11 mouse cellular contexts compared by ENCODE assay signal in genomic region chr12:33955606-33956295, GRCm38 (mm10). TPM values are rescaled to one million over a fixed set of nuclear protein-coding genes. Genes with fewer than 3 reads are reported as not detected.
DNase-seq lines count a peak whose midpoint lies in the region; ATAC-seq and TF ChIP-seq lines count a peak whose summit lies in the region.
"Had no signal": no experiment of that assay in that cellular context is flagged by ENCODE, and none has a peak within 500 bp of the region (broad histone marks: within the 10 kb centered on the region; RNA-seq: fewer than 3 reads in every experiment).

No protein-coding gene starts in this region.

- no peak overlapping the region for H3K27ac ChIP-seq in forebrain, embryonic 11.5 days (ENCODE audit: low read depth, low read length)
- H3K27ac ChIP-seq in forebrain, postnatal 0 days (ENCODE audit: low read depth, low read length) = no peak overlapping the region
- H3K27ac ChIP-seq in intestine, postnatal 0 days (ENCODE audit: low read depth, low read length) = no peak overlapping the region
- no peak overlapping the region for H3K27ac ChIP-seq in stomach, embryonic 16.5 days (ENCODE audit: low read length)

- H3K27me3 ChIP-seq in forebrain, embryonic 11.5 days (ENCODE audit: control insufficient read depth, insufficient read depth, low read length) = peaks cover 64% of the 10 kb centered on the region
- H3K27me3 ChIP-seq in forebrain, postnatal 0 days (ENCODE audit: insufficient read depth, low read length) = peaks cover 62% of the 10 kb centered on the region
- H3K27me3 ChIP-seq in intestine, postnatal 0 days (replicated peaks; ENCODE audit: control insufficient read depth, insufficient read depth, low read length) = peaks cover 59% of the 10 kb centered on the region
- peaks cover 39% of the 10 kb centered on the region for H3K27me3 ChIP-seq in stomach, embryonic 16.5 days (ENCODE audit: control insufficient read depth, insufficient read depth, low read length)

- 1% methylated on average over 28 of the region's 28 CpGs for WGBS in forebrain, embryonic 11.5 days
- 4% methylated on average over 28 of the region's 28 CpGs for WGBS in forebrain, postnatal 0 days
- WGBS in intestine, postnatal 0 days = 6% methylated on average over 28 of the region's 28 CpGs
- 8% methylated on average over 28 of the region's 28 CpGs for WGBS in stomach, embryonic 16.5 days

- no peak overlapping the region for H3K4me3 ChIP-seq in forebrain, embryonic 11.5 days (ENCODE audit: low read depth, low read length)
- no peak overlapping the region for H3K4me3 ChIP-seq in forebrain, postnatal 0 days (ENCODE audit: low read depth, low read length)
- H3K4me3 ChIP-seq in intestine, postnatal 0 days (ENCODE audit: low read depth, low read length) = no peak overlapping the region
- peak overlapping the region; percentile 64 for H3K4me3 ChIP-seq in stomach, embryonic 16.5 days (replicated peaks; ENCODE audit: low read length)

- H3K4me2 ChIP-seq in forebrain, embryonic 11.5 days (ENCODE audit: low read depth, low read length, severe bottlenecking) = 0 out of 2 replicates have a peak overlapping the region, but pooled peaks have one; percentile 11
- H3K4me2 ChIP-seq in forebrain, postnatal 0 days (ENCODE audit: low read depth) = no peak overlapping the region
- peak overlapping the region; percentile 32; the same call in 1 of the 2 replicates for H3K4me2 ChIP-seq in intestine, postnatal 0 days (replicated peaks; ENCODE audit: low read depth)
- H3K4me2 ChIP-seq in stomach, embryonic 16.5 days (ENCODE audit: low read depth, low read length) = peak overlapping the region; percentile 40

- H3K36me3 ChIP-seq in forebrain, embryonic 11.5 days (ENCODE audit: control insufficient read depth, insufficient read depth, low read length) = no peaks in the 10 kb centered on the region
- no peaks in the 10 kb centered on the region for H3K36me3 ChIP-seq in forebrain, postnatal 0 days (ENCODE audit: insufficient read depth)
- no peaks in the 10 kb centered on the region for H3K36me3 ChIP-seq in intestine, postnatal 0 days (ENCODE audit: control insufficient read depth, insufficient read depth)
- no peaks in the 10 kb centered on the region for H3K36me3 ChIP-seq in stomach, embryonic 16.5 days (ENCODE audit: control insufficient read depth, insufficient read depth, low read length)

- 0 out of 2 replicates have a peak, but pooled peaks have one; percentile 19 for ATAC-seq in forebrain, embryonic 11.5 days (replicated peaks; ENCODE audit: low FRiP score)
- ATAC-seq in forebrain, postnatal 0 days = no peak
- ATAC-seq in intestine, postnatal 0 days = no peak
- no peak for ATAC-seq in stomach, embryonic 16.5 days (ENCODE audit: insufficient read depth, low FRiP score)
- no peak for ATAC-seq in activated CD4-positive, CD25-positive, alpha-beta regulatory T cell, adult 4 months

- H3K9ac ChIP-seq in forebrain, embryonic 11.5 days (ENCODE audit: low read length) = no peak overlapping the region
- no peak overlapping the region for H3K9ac ChIP-seq in forebrain, postnatal 0 days
- no peak overlapping the region for H3K9ac ChIP-seq in intestine, postnatal 0 days (ENCODE audit: low read depth, low read length)
- peak overlapping the region; percentile 35; the same call in 1 of the 2 replicates for H3K9ac ChIP-seq in stomach, embryonic 16.5 days (ENCODE audit: low read length)

- H3K4me1 ChIP-seq in forebrain, embryonic 11.5 days (replicated peaks; ENCODE audit: control insufficient read depth, insufficient read depth, low read length) = peaks cover 11% of the 10 kb centered on the region; the same call in 1 of the 2 replicates
- H3K4me1 ChIP-seq in forebrain, postnatal 0 days (ENCODE audit: insufficient read depth) = no peaks in the 10 kb centered on the region
- H3K4me1 ChIP-seq in intestine, postnatal 0 days (replicated peaks; ENCODE audit: control insufficient read depth, insufficient read depth, low read length) = no peaks in the 10 kb centered on the region
- peaks cover 3% of the 10 kb centered on the region; the same call in 1 of the 2 replicates for H3K4me1 ChIP-seq in stomach, embryonic 16.5 days (ENCODE audit: control insufficient read depth, insufficient read depth, low read length)

- no peak for TF ChIP-seq CTCF in forebrain, postnatal 0 days (IDR thresholded peaks at IDR 0.05; ENCODE audit: low read depth)
- TF ChIP-seq CTCF in intestine, postnatal 0 days (IDR thresholded peaks at IDR 0.05; ENCODE audit: low read depth) = no peak

- DNase-seq in forebrain, embryonic 11.5 days (ENCODE audit: low spot score) = peak; percentile 75
- DNase-seq in forebrain, postnatal 0 days = no peak
- peak; percentile 11 for DNase-seq in right cerebral cortex, postnatal 4 days
- DNase-seq in right cerebral cortex, postnatal 36 days (ENCODE audit: low spot score in 2 of 2) = no peak
- no peak for DNase-seq in thymus, postnatal 14 days
- DNase-seq: cerebellum, adult 11-12 months had no signal

- no peaks in the 10 kb centered on the region for H3K9me3 ChIP-seq in forebrain, embryonic 11.5 days (ENCODE audit: control insufficient read depth, low read length)
- no peaks in the 10 kb centered on the region for H3K9me3 ChIP-seq in forebrain, postnatal 0 days (ENCODE audit: low read length)
- no peaks in the 10 kb centered on the region for H3K9me3 ChIP-seq in intestine, postnatal 0 days (ENCODE audit: control insufficient read depth)
- no peaks in the 10 kb centered on the region for H3K9me3 ChIP-seq in stomach, embryonic 16.5 days (replicated peaks; ENCODE audit: control insufficient read depth, low read length)

RNA-seq across cellular contexts. Expression of gene Twist1, which starts 1.7 kb away (rescaled TPM):
- 12.5 and 13.0 TPM in 2 replicates for polyA plus RNA-seq in forebrain, embryonic 11.5 days (2014; fragmentation: Nextera tagmentation; extraction: Ambion mirVana)
- total RNA-seq in forebrain, postnatal 0 days (2014; rRNA removed) = 2.5 and 4.1 TPM in 2 replicates
- polyA plus RNA-seq in forebrain, postnatal 0 days (2015; fragmentation: Nextera tagmentation; extraction: Ambion mirVana) = 0.73 and 0.80 TPM in 2 replicates
- polyA plus RNA-seq in intestine, postnatal 0 days (2015; fragmentation: Nextera tagmentation; extraction: Ambion mirVana) = 1.8 and 1.9 TPM in 2 replicates
- 1.5 TPM in 2 replicates for polyA plus RNA-seq in stomach, embryonic 16.5 days (2015; fragmentation: Nextera tagmentation; extraction: Ambion mirVana)
- polyA plus RNA-seq in activated CD4-positive, CD25-positive, alpha-beta regulatory T cell, adult 4 months (2017; shearing (Covaris generic)) = not detected

RNA-seq across cellular contexts. Expression of gene Ferd3l, which starts 27.5 kb away (rescaled TPM):
- 0.32 TPM in 1 of 2 replicates, not detected in the other for polyA plus RNA-seq in forebrain, embryonic 11.5 days (2014; fragmentation: Nextera tagmentation; extraction: Ambion mirVana)
- total RNA-seq in forebrain, postnatal 0 days (2014; rRNA removed) = 0.48 TPM in 1 of 2 replicates, not detected in the other
- polyA plus RNA-seq in forebrain, postnatal 0 days (2015; fragmentation: Nextera tagmentation; extraction: Ambion mirVana) = not detected in 2 replicates
- not detected in 2 replicates for polyA plus RNA-seq in intestine, postnatal 0 days (2015; fragmentation: Nextera tagmentation; extraction: Ambion mirVana)
- polyA plus RNA-seq in stomach, embryonic 16.5 days (2015; fragmentation: Nextera tagmentation; extraction: Ambion mirVana) = not detected in 2 replicates
- not detected for polyA plus RNA-seq in activated CD4-positive, CD25-positive, alpha-beta regulatory T cell, adult 4 months (2017; shearing (Covaris generic))
- polyA plus RNA-seq: C2C12; lung, embryonic 16.5 days had no signal

Comparison
In these comparisons a context has a peak if more than half of its experiments do, and no peak if none do; other contexts are left out.
1. DNase-seq: peak in forebrain, embryonic 11.5 days (single experiment) and right cerebral cortex, postnatal 4 days (single experiment); none in forebrain, postnatal 0 days (single experiment), right cerebral cortex, postnatal 36 days (0 of 2) and thymus, postnatal 14 days (single experiment).